Mouse (Mus musculus): ENCODE results near the gene Tmem131l.

Gene Tmem131l

DNA sequence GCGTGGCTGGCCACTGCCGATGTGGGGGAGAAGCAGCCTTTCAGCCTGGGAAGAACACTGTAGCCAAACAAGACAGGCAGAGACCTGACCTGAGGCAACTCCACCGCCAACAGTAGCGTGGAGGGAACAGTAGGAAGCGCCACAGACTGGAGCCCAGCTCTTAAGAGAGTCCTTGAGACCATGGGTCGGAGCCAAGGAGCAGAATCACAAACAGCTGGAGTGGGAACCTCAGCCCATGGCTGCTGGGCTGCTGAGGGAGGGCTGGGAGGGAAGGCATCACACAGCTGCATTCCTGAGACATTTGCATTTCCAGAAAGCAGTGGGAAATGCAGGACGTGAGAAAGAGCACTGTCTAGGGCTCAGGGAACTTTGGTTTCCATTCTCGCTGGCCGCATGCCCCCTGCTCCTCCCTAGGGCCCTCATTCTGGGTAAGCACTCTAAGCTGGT is 8.8 kb upstream of the Tmem131l start:
- peak; percentile 85 for DNase-seq (ENCODE audit: low read depth, low spot score)

DNA sequence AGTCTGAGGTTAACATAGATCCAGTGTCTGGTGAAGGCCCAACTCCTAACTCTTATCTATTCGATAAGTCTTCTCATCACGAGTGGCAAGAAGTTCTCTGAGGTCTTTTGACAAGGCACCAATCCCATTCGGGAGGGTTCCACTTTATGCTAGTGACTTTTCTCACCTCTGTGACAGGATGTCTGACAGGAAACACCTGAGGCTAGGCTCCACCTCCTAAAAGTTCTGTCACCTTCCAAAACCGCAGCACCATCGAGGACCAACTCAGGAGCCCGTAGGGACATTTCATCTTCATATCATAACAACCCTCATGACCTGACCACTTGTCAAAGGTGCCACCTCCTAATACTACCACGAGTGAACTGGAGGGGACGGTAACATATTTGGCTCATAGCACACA is 6.2 kb upstream of the Tmem131l start:
- no peak for DNase-seq (ENCODE audit: low read depth, low spot score)

DNA sequence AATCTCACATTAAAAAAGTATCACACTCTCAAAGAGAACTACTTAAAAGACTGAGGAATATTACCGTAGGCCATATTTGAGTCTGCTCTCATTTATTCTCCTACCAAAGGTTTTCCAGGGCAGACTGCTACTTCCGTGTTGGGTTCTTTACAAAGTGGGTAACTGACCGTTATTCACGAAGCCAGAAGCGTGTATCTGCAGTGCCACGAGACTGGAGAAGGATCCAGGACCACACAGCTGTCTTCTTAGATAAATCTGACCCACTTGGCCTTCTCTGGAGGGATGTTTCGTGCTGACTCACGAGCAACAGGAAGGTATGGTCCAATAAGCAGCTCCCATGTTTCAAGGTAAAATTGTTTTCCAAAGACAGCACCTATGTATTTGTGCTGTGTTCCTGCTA is 1.8 kb upstream of the Tmem131l start:
- DNase-seq (ENCODE audit: low read depth, low spot score): no peak

DNA sequence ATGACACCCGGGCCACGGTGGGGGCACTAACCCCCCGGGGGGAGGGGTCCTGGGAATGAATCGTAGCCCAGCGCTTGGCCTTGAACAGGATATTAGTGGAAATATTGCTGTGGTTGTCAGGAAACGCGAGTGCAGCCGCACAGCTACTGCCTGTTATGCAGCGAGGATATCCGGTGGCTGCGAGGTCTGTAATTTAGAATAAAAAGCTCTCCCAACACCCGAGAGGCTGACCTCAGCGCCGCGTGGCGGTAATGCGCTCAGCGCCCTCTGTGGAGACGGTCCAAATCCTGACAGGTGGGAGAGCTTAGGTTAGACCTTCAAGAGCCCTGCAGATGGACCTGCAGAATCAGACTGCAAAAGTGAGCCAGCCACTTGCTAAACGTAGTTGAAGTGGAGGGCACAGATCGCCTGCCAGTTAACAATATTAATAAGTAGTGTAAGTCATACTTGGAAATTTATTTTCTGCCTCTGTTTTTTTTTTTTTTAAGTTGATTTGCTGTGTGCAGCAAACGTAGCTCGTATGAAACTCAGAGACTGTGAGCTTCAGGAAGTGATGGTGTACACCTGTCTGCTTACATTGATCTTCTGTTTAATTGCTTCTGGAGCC is 604 bp upstream of the Tmem131l start:
- DNase-seq (ENCODE audit: low read depth, low spot score): peak; percentile 66

DNA sequence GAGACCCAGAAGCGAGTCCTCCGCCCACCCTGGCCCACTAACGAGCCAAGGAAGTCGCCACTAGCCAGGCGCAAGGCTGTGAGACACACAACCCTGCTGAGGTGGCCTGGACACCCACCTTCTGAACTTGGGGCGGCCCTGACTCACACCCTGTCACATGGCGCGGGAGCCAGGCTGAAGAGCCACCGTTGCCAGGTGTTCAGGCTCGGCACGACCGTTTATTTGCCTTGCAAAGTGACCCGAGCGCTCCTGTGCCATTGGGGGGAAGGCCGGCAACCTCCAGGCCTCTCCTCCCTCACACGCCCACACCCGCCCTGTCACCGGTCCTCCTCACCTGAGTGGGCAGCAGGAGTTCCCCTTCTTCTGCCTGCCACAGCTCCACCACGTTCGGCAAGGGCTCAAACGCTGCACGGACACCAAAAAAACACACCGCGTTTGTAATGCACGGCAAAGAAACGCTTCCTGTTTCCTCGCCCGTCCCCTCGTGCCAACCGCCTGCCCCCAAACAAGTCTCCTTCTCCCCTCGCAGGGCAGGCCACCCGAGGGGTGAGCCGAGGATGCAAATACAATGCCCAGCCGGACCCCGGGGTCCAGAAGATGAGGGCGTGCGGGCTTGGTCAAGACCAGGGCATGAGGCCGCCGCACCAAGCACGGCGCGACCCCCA is 862 bp downstream of the Tmem131l start:
- peak; percentile 48 for DNase-seq (ENCODE audit: low read depth, low spot score)

DNA sequence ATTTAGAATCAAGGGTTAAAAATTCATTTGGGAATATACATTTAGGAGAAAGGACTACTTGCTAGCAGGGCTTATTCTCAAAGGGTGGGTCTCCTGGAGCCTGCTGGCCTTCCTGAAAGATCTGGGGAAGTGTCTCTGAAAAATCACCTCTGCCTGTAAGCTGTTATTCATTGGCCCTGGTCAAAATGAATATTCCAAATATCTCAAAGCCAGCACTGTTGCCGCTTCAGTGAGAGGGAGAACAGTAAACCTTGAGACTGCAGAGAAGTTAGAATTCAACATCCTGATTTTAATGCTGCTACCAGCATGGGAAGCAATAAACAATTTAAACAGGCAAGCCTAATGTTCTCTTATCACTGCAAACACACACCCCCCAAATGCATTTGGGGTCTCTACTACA is 1.8 kb downstream of the Tmem131l start:
- no peak for DNase-seq (ENCODE audit: low read depth, low spot score)

DNA sequence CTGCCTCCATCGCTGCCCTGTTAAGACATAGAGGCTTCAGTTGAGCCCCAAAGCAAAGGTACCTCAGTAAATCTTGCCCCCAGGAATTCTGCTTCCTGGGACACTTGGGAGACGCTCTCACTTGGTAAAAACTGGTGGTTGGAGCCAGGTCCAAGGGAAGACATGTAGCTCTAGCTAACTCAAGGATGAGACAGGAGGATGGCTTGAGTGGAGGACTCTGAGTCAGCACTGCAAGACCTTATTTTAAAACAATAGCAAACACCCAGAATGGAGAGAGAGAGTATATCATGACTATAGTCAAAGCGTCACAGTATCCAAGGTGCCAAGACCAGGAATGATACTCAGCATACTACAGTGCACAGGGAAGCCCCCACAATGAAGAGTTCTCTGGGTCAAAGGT is 2.4 kb downstream of the Tmem131l start:
- no peak for DNase-seq (ENCODE audit: low read depth, low spot score)

DNA sequence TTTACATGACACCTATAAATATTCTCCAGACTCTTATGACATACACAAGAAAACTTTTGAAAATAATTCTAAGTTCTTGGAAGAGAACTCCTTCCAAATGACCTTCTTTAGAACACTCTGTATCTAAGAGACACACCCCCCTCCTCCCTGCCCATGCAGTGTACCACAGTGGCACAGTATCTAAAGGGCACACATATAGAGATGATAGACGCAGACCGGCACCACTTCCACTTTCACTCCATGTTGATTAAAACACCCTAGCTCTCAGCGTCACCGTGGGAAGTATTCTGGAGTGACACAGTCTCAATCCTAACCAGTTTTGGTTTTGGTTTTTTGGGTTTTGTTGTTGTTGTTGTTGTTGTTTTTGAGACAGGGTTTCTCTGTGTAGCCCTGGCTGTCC is 3.1 kb downstream of the Tmem131l start:
- DNase-seq (ENCODE audit: low read depth, low spot score): no peak

DNA sequence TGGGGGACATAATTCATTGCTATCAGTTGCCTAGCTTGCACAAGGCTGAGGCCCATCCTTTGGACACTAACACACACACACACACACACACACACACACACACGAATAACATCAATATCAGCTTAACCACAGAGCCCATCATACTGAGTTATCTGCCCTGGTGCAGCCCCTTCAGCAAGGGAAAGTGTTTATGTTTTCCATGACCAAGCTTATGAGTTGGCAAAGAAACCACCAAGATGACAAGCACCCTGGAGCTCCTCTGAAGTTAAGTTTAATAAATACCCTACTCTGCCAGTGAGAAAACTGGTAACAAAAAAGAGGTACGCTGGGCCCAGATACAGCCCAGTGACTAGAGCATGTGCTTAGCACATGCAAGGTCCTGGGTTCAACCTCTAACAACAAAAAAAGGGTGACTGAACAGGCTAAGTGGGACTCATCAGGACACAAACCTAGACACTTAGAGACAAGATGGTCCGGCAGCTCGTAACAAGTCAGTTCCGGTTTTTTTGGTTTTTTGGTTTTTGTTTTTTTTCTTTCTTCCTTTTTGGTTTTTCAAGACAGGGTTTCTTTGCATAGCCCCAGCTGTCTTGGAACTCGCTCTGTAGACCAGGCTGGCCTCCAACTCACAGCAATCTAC is 4.1 kb downstream of the Tmem131l start:
- no peak for DNase-seq (ENCODE audit: low read depth, low spot score)

DNA sequence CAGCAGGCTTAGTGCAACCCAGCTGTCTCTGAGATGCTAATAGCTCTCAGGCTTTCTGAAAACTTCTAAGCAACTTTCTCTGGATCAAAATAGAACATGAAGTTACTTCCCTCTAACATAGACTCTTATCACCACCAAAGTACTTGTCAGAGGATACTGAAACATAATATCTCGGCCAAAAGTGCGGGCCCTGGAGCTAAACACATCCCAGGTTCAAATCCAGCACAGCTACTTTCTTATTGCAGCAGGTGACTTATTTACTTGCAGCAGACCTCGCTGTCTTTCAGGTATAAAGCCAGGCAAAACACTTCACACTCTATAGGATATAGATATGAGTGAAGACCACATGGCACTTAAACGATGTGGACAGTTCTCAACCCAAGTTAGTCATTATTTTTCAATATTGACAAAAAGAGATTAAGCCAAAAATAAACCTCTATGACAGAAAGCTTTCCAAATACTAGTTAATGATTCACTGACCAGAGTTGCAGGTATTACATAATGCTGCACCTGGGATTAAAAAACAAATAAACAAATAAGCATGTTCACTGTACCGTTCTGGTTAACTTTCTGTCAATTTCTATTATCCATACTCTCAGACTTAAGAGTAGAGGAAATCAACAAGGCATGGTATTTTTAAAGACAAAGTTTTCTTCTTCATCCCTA is 5.7 kb downstream of the Tmem131l start:
- no peak for DNase-seq (ENCODE audit: low read depth, low spot score)

DNA sequence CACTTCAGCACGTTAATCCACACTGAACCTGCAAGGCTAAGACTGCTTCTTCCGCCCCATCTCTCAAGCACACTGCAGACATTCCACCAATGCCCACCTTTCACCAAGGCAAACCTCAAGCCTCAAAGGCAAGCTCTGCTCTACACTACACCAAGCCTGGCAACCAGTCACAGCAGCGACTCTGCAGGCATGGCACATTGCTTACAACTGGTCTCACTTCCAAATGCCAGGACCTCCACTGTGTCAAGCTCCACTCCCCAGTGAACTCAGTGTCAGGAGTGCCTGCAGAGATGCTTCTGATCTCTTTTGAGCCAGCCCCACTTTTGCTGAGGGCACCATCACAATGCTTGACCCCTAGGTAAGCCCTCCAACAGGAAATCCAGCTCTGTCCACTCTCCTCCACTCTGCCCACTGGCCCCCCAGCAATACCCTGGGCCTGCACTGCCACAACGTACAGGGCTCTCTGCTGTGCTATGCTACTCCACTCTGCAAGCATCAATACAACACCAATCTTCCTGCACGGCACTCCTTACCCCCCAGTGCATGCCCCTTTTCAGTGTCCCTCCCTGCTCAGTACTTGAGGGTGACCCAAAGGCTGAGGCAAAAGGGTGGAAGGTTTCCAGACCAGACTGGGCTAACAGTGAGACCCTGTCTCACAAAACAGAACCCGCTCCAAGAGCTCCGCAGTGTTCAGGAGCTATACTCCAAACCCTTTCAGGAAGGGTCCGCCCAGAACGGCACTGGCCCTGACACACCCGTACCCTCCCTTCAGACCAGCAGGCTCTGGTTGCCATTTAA is 6.8 kb downstream of the Tmem131l start:
- DNase-seq (ENCODE audit: low read depth, low spot score): no peak

DNA sequence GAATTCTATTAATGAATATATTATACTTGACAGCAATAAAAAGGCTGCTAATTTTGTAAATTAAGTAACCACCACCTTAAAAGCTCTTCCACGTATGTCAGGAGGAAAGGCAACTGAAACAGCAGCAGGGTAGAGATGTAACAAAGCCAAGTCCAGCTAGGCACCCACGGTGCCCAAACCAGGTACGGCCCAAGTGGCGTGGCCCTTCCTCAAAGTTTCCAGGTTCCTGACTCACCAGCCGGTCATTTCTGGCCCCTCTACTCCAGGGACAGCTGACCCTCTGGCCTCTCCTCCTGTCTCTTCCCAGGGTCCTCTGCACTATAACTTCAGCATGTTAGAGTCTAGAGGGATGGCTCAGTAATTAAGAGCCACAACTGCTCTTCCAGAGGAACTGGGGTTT is 7.6 kb downstream of the Tmem131l start:
- no peak for DNase-seq (ENCODE audit: low read depth, low spot score)

DNA sequence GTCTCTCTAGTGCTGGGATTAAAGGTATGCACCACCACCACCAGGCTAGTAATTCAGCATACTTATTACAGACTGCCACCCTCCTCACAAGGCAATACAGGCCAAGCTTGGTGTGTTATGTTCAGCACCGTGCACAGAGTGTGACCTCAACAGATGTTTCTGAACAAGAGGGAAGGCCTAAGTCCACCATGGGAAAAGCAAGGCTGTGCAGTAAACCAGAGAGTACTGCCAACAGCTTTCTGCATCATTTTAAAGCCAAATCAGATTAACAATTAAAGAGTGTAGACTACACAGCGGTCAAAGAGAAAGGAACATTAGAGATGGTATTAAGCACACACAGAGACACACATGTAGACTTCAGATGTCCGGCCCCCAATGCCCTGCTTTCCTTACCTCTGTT is 8.8 kb downstream of the Tmem131l start:
- no peak for DNase-seq (ENCODE audit: low read depth, low spot score)

DNA sequence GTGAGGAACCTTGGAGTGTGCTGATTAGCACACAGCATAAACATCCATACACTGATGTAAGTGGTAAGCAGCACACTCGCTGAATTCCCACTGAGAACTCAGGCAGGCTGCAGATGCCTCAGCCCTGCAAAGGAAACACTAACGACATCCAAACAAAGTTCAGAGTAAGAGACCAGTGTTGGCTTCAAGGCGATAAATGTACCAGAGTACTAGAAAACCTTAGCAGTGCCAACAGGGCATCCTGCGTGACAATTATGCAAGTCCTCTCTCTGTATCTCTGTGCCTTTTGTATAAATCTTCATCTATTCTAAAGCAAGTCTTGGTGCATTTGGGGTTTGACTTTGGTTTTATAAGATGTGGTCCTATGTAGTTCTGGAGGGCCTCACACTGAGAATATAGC is 11.0 kb downstream of the Tmem131l start:
- DNase-seq (ENCODE audit: low read depth, low spot score): no peak

DNA sequence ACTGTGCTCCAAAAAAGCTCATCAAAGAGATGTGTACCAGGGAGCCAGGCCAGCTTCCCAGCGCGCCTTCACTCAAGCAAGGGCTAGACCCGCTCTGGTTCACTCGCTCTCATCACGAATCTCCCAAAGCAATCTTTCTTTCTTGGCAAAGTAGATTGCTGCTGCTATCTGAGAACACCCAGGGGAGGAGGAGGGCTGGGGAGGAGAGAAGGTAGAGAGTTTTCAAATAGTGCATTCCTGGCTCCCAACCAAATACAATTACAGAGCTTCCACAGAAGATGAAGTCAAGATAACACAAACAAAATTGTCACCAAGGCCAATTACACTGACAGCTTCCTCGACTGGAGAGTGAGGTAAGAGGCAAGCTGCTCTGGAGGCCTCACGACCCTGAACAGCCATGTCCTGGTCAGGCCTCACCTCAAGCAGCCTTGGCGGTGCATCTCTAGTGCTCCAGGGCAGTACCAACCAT is 12.2 kb downstream of the Tmem131l start:
- no peak for DNase-seq (ENCODE audit: low read depth, low spot score)

DNA sequence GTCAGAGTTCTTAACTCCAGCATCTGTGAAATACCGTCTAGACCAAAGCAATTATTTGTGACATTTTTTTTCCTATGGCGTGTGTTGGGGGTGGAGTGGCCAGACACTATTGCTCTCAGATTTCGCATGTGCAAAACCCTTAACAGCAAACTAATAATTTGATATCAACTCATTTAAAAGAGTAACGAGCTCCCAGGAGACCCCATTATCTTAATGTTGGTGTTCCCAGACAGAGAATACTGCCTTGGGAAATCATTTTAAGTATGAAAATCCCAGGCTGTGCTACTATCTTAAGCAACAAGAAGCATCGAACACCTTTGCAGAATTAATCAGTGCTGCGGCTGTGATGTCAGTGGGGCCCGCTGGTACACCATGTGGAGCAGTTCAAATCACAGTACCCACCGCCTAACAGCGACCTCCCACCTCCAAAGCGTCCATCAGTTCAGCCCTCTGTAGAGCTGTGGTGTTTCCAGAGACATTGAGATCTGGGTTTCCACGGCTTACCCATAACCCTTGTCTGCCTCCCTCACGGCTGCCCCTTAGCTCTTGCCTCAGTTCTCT is 15.4 kb downstream of the Tmem131l start:
- DNase-seq (ENCODE audit: low read depth, low spot score): no peak

DNA sequence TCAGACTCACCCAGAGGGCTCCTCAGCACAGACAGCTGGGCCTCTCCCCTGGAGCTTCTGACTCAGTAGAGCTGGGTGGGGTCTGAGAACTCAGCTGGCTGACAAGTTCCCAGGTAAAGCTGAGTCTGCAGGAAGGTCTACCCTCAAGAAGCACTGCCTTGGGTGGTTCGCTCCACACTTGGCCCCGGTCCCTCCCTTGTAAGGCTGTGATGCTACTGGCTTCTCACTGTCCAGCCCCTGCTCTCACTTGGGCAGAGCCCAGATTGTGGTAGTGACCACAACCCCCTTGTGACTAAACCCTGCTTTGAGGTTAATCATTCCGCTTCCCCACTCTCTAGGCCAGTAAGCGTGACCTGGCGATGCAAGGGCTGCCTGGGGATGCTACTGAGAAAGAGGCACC is 17.3 kb downstream of the Tmem131l start:
- peak; percentile 92 for DNase-seq (ENCODE audit: low read depth, low spot score)

DNA sequence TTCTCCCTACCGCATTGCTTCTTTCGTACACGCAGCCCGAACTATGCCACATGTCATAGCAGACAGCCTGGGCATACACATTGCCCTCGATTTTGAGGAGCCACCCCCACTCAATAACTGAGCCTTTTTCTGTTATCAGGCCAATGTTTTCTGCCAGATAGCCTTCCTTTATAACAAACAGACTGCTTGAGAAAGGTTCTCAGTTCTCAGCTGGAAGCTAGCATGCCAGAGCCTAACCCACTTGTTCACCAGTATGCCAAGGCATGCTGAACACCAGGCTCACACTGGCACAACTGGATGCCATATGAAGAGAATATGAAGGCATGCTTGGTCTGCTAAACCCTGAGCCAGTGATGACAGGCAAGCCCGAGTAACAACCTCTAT is 17.8 kb downstream of the Tmem131l start:
- DNase-seq (ENCODE audit: low read depth, low spot score): no peak

DNA sequence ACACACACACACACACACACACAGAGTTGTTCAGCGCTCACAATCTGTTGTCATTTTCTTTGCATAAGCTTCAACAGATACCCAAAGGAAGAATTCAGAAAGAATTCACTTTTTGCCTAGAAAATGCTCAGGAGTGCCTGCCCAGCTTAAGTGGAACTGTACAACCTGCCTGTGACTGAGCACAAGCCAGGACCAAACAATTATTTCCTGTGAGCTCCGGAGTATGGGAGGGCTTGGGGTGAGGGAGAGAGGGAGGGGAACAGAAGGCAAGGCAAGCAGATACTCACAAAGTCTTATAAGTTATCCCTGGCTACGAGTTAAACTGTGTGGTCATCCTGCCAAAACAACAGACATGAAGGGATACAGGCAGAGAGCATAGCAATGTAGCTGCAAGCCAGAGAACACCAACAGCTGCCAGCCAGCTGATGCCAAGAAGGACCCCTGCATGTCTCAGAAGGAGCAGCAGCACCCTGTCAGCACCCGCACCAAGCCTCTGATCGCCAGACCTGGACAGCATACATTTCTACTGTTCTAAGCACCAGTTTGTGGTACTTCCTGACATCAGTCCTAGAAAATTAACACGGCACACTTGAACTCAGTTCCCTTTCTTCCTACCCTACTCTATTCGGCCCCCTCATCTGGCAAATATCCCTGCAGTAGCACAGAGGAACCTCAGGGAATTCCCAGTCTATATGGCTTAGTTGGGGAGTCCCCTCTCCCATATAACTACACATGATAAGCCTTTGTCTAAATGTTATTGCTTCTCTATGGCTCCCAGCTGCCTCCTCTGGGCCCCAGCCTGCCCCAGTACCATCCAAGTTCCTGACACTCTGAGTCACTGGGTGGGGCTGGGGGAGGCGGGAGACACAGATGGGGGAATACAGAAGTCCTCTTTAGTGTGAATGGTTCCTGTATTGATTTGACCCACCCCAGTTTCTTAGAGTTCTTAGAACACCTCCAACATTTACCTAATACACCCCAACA is 18.5 kb downstream of the Tmem131l start:
- DNase-seq (ENCODE audit: low read depth, low spot score): peak; percentile 72

DNA sequence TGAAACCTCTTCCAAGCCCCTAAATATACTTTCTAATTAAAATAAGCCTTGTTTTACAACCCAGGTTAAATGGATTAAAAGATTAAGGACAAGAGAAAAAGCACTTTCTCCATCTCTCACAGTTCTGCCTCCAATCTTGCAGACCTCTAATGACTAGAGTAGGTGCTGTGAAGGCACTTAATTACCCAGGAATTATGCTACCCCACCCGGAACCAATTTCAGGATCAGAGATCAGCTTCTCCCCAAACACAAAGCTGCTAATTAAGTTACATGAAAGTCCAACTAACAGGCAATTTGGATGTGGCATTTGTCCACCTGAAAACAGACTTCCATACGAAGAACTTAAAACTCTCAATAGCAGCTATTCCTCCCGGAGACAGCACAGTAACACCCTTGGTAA is 19.4 kb downstream of the Tmem131l start:
- DNase-seq (ENCODE audit: low read depth, low spot score): no peak

Measured in 3T3-L1 (cell line).